Mouse (Mus musculus): ENCODE measurements around the gene Spindoc. TPM values are rescaled to one million over a fixed set of nuclear protein-coding genes. Genes with fewer than 3 reads are reported as not detected.

The Spindoc gene
- polyA plus RNA-seq, 1 experiment from 2014 or later: 2.2 TPM

DNA sequence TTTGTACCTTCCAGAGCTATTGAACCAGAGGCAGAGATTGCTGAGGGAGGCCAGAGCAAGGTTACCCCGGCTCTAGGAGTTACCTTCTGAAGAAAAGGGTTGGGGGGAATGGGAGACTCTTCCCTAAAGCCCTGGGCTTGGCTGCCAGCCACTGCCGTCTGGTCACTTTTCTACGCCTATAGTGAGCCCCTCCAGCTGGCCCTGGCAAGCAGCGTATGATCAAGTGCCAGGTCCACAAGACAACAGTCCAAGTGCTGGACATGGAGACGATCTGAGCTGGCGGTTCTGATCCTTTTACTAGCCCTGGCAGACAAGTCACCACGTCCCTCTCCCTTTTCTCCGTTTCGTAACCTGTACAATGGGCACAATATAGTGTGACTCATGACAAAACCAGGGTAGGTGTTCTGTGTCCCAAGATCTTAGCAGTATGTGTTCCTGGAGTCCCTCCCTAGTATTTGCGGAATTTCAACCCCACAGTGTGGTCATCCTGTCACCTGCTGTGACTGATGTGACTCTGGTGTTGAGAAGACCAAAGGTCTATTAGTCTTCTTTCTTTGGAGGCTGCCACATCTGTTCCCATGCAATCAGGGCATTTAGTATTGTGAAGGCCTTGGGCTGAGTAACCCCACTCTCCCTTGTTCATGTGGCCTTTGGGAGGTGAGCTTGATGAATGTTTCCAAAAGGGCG lies 29.8 kb downstream of the Spindoc start:
- Histone ChIP-seq H3K27ac (ENCODE audit: low read depth) (no peak overlapping the region), H3K4me2 (ENCODE audit: low read depth, low read length) (no peak overlapping the region), H3K9ac (replicated peaks) (no peak overlapping the region), H3K27me3 (ENCODE audit: insufficient read depth, low read length) (no peaks in the 10 kb centered on the region), H3K4me1 (ENCODE audit: insufficient read depth) (no peaks in the 10 kb centered on the region), H3K9me3 (ENCODE audit: low read length) (no peaks in the 10 kb centered on the region), H3K36me3 (replicated peaks; ENCODE audit: insufficient read depth, low read length) (no peaks in the 10 kb centered on the region), H3K4me3 (ENCODE audit: low read depth, low read length) (no peak overlapping the region)
- WGBS (ENCODE audit: insufficient replicate concordance): 77% methylated on average over 11 of the region's 11 CpGs
- TF ChIP-seq CTCF (IDR thresholded peaks at IDR 0.05; ENCODE audit: low read depth): no peak
- no peak for TF ChIP-seq EP300 (IDR thresholded peaks at IDR 0.05; ENCODE audit: low read depth)
- no peak for DNase-seq
- ATAC-seq: no peak

DNA sequence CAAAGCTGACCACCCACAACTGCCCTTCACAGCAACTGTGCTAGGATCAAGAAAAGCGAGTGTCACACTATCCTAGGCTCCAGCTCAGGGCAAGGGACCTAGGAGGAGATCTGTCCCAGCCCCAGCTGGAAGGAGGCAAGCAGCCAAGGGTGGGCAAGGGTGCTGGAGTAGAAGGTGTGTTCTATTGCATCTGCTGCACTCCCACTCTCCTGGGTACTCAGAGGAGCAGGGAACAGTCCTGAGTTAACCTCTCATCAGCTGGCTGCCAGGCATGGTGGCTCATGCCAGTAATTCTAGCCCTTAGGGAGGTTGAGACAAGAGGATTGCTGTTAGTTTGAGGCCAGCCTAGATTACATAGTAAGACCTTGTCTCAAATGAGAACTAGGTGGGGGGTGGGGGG lies 32.8 kb downstream of the Spindoc start:
- no peaks in the 10 kb centered on the region for H3K36me3 ChIP-seq (replicated peaks; ENCODE audit: insufficient read depth, low read length)
- no peaks in the 10 kb centered on the region for H3K9me3 ChIP-seq (ENCODE audit: low read length)
- H3K4me2 ChIP-seq (ENCODE audit: low read depth, low read length): no peak overlapping the region
- no peak overlapping the region for H3K4me3 ChIP-seq (ENCODE audit: low read depth, low read length)
- no peak for TF ChIP-seq CTCF (IDR thresholded peaks at IDR 0.05; ENCODE audit: low read depth)
- TF ChIP-seq EP300 (IDR thresholded peaks at IDR 0.05; ENCODE audit: low read depth): no peak
- H3K4me1 ChIP-seq (ENCODE audit: insufficient read depth): no peaks in the 10 kb centered on the region
- H3K27me3 ChIP-seq (ENCODE audit: insufficient read depth, low read length): no peaks in the 10 kb centered on the region
- no peak overlapping the region for H3K9ac ChIP-seq (replicated peaks)
- 50% methylated on average over 1 of the region's 1 CpGs for WGBS (ENCODE audit: insufficient replicate concordance)
- no peak for DNase-seq
- H3K27ac ChIP-seq (ENCODE audit: low read depth): no peak overlapping the region
- no peak for ATAC-seq

DNA sequence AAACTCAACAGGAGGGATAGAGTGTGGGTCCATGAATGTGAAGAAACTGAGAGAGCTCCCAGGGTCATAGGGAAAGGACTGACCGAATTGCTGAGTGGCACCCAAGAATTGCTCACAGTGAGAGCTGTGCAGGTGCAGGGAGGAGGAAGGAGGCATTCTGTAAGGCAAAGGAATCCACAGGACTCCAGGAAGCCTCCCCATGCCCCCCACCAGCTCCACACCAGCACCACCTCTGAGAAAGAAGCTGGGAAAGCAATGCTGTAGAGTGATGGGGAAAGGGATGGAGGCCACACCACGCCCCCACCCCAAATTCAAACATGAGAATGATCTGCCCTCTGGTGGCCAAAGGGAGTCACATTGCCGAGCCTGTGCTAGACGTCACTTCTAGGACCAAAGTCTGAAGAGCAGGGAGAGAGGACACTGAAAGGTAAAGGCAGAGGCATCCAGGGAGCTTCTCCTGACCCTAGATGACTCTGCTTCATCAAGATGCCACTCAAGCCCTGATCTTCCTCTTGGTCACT lies 37.5 kb downstream of the Spindoc start:
- DNase-seq (peak; percentile 44), ATAC-seq (no peak)
- H3K4me3 ChIP-seq (ENCODE audit: low read depth, low read length): no peak overlapping the region
- TF ChIP-seq CTCF (IDR thresholded peaks at IDR 0.05; ENCODE audit: low read depth): peak; percentile 79
- no peak for TF ChIP-seq EP300 (IDR thresholded peaks at IDR 0.05; ENCODE audit: low read depth)
- H3K4me1 ChIP-seq (ENCODE audit: insufficient read depth): peaks cover 3% of the 10 kb centered on the region
- WGBS (ENCODE audit: insufficient replicate concordance): 16% methylated on average over 4 of the region's 4 CpGs
- no peaks in the 10 kb centered on the region for H3K36me3 ChIP-seq (replicated peaks; ENCODE audit: insufficient read depth, low read length)
- no peak overlapping the region for H3K9ac ChIP-seq (replicated peaks)
- no peaks in the 10 kb centered on the region for H3K27me3 ChIP-seq (ENCODE audit: insufficient read depth, low read length)
- no peak overlapping the region for H3K4me2 ChIP-seq (ENCODE audit: low read depth, low read length)
- H3K9me3 ChIP-seq (ENCODE audit: low read length): no peaks in the 10 kb centered on the region
- H3K27ac ChIP-seq (ENCODE audit: low read depth): no peak overlapping the region

DNA sequence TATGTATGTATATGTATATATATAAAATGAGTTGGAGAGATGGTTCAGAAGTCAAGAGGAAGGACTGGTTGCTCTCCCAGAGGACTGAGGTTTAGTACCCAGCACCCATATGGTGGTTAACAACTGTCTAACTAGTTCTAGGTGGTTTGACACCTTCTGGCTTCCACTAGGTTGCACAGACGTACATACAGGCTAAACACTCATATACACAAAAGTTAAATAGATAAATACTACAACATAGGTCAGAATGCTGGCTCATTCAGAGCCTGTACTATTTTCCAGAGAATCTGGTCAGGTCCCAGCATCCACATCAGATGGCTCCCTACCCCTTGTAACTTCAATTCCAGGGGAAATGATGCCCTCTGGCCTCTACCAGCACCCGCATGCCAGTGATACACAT lies 40.1 kb downstream of the Spindoc start:
- TF ChIP-seq EP300 (IDR thresholded peaks at IDR 0.05; ENCODE audit: low read depth) (no peak), CTCF (IDR thresholded peaks at IDR 0.05; ENCODE audit: low read depth) (no peak)
- 86% methylated on average over 2 of the region's 2 CpGs for WGBS (ENCODE audit: insufficient replicate concordance)
- DNase-seq (no peak), ATAC-seq (no peak)
- H3K36me3 ChIP-seq (replicated peaks; ENCODE audit: insufficient read depth, low read length): no peaks in the 10 kb centered on the region
- H3K4me1 ChIP-seq (ENCODE audit: insufficient read depth): peaks cover 28% of the 10 kb centered on the region
- no peak overlapping the region for H3K9ac ChIP-seq (replicated peaks)
- H3K4me3 ChIP-seq (ENCODE audit: low read depth, low read length): no peak overlapping the region
- no peak overlapping the region for H3K27ac ChIP-seq (ENCODE audit: low read depth)
- no peak overlapping the region for H3K4me2 ChIP-seq (ENCODE audit: low read depth, low read length)
- no peaks in the 10 kb centered on the region for H3K9me3 ChIP-seq (ENCODE audit: low read length)
- no peaks in the 10 kb centered on the region for H3K27me3 ChIP-seq (ENCODE audit: insufficient read depth, low read length)

DNA sequence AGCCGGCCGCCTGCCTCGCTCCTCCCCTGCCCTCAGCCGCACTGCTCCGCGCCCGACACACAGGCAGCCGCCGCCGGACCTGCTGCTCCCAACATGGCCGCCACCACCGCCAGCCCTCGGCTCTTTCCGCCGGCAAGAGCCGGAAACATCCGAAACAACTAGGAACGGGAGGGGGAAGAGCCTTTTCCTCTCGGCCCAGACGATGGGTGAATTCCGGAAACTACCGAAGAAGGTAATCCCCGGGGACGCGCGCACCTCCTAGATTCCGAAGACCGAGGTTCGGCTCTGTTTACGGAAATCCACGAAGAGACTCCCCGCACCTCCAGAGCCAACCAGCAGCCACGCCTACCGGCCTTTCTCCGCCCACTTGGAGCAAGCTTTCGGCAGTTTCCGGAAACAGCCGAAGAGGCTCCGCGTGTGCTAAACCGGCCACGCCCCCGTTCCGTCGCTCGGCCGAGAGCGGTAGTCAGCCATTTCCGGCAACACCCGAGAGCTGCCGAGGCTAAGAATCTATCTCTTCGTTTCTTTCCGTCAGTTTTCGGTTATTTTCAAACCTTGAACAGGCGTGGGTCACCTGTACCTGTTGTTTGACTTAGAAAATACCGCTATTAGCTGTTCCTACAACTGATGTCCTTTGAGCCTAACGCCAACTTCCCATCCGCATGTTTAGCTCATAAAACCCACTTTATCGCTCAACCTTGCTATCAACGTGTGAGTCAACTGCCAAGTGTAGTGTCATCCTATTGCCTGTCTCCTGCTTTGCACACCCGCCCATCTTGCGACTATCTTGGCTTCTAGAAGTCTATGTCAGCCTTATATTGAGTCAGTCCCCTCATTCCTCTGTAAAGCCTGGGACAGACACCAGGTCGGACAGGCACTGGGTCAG lies 41.0 kb downstream of the Spindoc start, which contains the start of gene Mark2:
Mark2 (minus strand) TSS at position 349 of the 886 bp plus-strand sequence.
- Histone ChIP-seq H3K27ac (ENCODE audit: low read depth) (peak within 1 kb of the TSS; percentile 88), H3K4me3 (ENCODE audit: low read depth, low read length) (peak within 1 kb of the TSS; percentile 75), H3K36me3 (replicated peaks; ENCODE audit: insufficient read depth, low read length) (no peaks in the 10 kb centered on the region), H3K9me3 (ENCODE audit: low read length) (no peaks in the 10 kb centered on the region), H3K4me2 (ENCODE audit: low read depth, low read length) (peak within 1 kb of the TSS; percentile 98), H3K4me1 (ENCODE audit: insufficient read depth) (peaks cover 36% of the 10 kb centered on the region), H3K27me3 (ENCODE audit: insufficient read depth, low read length) (no peaks in the 10 kb centered on the region), H3K9ac (replicated peaks) (peak within 1 kb of the TSS; percentile 93)
- TF ChIP-seq EP300 (IDR thresholded peaks at IDR 0.05; ENCODE audit: low read depth): no peak
- no peak for TF ChIP-seq CTCF (IDR thresholded peaks at IDR 0.05; ENCODE audit: low read depth)
- ATAC-seq: peak; percentile 90
- WGBS (ENCODE audit: insufficient replicate concordance): 1% methylated on average over 58 of the region's 63 CpGs
- peak; percentile 100 for DNase-seq
